Mouse (Mus musculus) thymus, postnatal 14 days (tissue): ENCODE measurements around the gene Tmem43.
"Not testable (repeated sequence)": the region's sequence is repeated elsewhere in the genome, so short reads cannot be mapped to it uniquely, and the experiment has no call there.

Source experiments
- DNase-seq: peaks from one replicate; pipeline ENCODE4 v3.0.0; 2021

Tmem43 gene

DNA sequence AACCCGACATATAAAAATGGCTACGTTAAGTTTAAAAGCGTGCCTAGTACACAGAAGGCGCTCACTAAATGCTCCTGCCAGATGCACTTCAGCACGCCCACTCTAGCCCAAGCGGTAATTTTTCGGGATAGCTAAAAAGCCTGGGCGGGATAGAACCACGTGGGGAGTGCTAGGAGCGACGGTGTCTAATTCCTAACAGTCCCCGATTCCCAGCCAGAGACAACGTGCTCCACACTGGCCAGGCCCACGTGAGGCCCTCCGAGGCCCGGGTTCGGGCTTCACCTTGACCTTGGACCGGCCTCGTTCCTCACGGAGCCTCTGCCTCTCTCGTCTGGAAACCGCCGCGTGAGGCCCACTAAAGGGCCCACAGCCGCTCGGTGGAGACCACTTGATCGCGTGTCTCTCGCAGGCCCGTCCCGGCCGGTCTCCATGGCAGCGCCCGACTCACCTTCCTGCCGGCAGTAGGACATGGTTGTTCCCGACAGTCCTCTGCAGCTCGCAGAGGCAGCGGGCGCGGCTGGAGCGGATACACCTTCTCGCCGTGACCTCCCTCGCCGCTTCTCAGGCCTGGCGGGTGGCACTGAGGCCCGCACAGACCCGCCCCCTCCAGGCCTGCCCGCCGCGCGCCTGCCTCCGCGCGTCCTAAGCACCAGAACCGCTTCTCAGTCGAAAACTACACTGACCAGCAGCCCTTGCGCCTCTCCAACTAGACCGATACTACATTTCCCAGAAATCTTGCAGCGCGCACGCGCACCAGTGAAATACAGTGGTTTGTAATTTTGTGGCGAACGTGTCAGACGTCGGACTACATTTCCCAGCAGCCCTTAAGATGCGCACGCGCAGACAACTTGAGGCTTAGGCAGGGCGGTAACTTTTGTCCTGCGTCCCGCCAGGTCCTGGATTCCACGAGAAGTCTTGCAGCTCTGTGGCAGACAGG, at the start of gene Tmem43, which contains the start of gene Chchd4:
Gene Tmem43, plus strand, starts transcription at position 836 of the 937 bp plus-strand sequence.
Gene Chchd4, minus strand, starts transcription at position 679 of the 937 bp plus-strand sequence.
- DNase-seq, result peak; percentile 98

DNA sequence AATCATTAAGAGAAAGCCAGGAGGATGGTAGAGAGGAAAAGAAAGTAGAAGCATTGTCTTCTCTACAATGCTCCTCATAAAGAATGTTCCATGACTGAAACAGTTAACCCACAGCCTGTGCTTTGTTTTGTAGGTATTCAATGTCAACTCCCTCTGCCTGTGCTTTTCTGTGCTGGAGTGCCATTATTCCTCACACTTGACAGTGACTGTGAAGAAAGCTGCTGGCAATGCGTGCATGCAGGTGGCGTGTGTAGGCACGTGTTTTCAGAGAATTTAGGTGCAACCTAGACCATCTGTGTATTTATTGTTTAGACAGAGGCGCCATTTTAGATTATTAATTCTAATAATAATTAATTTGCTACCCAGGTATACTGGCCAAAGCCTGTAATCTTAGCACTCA, 49.4 kb upstream of the Tmem43 start:
- no peak for DNase-seq

DNA sequence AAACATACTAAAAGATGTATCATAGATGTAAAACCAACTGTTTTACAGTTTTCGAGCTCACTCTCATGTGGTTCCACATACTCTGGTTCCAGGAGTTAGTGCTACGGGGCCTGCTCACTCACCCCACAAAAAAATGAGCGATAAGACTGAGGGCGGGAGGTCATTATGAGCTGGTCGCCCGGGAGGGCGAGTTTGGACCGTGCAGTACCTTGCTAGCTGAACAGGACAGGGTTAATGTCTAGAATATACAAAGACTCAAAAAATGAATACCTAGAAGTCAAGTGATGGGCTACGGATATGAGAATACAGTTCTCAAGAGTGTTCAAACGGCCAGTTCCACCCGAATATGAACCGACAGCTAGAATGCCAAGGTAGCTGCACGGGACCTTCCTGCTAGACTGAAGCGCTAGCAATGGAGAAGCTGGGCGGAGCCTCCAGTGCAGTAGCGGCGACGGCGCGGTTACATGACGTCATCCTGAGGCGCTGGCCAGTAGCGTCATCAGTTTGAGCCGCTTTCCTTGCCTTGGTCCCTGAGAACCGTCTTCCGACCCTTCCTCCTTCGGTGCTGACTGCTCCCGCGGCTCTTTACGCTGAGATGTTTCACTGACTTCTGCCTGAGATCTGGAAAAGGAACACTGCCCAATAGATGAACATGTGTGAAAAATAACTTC, 32.9 kb upstream of the Tmem43 start:
- DNase-seq, result peak; percentile 93

DNA sequence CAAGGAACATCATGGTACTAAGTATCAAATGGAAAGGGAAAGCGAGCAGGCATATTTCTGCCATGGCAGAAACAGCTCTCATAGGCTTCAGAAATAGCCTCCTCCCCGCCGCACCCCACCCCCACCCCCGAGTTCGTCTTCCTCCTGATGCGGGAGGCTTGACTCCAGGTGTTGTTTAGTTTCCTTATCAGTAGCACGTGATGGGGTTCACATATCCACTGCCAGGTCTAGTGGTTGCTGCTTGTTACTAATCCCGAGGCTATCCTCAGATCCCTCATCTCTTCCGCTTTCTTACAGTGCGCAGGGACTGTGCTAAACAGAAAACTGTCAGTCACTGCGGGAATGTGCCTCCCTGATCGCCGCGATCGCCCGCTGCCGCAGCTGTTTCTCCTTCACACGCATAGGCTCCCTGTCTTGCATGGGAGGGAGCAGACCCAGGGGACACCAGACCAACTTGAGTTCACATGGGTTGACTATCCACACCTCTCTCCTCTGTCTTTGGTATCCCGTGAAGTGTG, 32.3 kb upstream of the Tmem43 start:
- peak; percentile 9 for DNase-seq

DNA sequence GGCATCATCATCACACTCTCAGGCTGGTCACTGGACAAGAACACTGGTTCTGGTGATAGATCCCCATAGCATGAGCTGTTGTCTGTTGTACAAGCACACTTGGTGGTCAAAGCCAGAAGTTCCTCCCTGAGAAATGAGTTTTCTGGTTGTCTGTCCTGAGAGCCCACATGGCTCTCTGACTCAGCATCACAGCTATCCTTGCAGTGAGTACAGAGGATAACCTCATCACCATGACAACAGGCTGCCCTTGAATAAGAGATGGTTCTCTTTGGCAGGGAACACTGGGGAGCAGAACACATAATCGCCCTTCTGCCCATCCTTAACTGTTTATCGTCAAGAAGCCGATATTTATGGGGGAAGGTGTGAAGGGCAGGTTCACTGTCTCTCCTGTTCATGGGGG, 28.2 kb upstream of the Tmem43 start:
- no peak for DNase-seq

DNA sequence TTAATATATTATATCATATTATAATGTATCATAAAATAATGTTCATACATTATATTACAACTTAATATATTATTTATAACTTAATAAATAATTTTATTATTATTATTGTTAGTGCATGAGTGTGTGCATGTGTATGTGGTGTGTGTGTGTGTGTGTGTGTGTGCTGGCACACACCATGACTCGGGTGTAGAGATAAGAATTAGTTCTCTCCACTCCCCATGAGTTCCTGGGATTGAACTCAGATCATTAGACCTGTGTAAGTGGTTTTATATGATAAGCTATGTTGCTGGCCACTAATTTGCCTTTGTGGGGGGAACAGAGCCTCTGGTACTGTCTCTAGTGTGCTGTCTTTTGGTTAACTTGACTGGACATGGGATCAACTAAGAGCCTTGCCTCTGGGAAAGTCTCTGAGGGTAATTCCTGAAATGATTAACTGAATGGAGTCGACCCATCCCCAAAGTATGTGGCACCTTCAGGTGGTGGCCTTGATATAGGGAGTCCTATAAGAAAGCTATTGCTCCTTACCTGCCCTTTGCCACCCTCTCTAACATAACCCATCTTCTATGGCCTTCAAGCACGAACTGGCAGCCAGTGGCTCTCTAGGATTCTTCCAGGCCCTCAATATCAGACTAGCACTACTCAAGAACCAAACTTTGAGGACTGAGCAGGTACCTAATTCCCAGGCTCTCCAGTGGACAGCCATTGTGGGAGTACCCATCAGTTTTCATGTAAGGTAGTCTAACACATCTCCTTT, 23.9 kb upstream of the Tmem43 start:
- DNase-seq, result no peak

DNA sequence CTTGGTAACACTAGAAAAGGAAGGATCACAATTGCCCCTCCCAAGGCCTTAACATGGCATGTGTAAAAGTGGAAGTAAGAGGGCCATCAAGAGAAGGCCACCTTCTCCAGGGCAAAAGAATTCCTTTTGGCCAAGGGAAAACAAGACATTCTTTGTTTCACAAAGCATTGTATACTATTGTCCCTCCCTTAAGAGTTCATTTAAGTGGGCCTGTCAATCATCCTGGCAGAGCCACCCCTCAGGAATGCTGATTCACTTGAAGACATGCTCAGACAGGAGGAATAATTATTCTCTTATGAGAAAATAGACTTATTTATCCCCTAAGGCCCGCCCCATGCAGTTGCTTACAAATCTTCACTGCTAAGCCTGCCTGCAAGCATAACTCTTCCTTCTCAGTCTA, 21.4 kb upstream of the Tmem43 start:
- no peak for DNase-seq

DNA sequence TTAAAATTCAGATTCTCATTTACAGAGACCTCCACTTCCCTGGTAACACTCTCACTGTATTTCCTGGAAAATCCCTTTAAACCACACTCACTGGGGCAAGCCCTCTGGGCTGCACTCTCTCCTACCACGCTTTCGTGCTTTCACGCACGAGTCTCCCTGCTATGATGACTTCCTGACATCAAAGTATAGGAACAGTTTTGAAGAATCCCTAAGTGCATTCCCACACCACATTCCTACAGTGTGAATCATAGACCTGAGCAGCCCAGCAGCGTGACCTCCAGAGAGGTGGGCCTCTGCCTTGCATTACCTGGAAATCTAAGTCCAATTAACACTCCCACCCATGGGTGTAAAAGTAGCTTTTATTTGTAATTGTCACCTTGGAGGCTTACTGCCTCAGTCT, 19.0 kb upstream of the Tmem43 start:
- no peak for DNase-seq

DNA sequence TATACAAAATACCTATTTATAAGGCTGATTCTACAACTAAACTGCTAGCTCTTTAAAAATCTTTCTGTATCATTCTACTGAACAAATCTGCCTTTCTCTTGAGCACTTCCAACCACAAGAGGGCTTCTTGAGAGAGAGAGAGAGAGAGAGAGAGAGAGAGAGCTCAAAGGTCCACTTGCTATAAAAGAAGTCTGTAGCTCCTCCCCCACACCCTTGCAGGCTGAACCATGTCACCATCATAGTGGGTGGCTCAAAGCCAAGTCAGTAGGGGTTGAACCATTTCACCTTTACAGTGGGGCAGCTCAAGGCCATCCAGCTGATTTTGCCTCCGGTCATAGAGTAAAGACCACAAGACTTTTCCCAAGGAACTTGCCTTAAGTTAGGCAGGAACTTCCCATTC, 14.0 kb upstream of the Tmem43 start:
- no peak for DNase-seq

DNA sequence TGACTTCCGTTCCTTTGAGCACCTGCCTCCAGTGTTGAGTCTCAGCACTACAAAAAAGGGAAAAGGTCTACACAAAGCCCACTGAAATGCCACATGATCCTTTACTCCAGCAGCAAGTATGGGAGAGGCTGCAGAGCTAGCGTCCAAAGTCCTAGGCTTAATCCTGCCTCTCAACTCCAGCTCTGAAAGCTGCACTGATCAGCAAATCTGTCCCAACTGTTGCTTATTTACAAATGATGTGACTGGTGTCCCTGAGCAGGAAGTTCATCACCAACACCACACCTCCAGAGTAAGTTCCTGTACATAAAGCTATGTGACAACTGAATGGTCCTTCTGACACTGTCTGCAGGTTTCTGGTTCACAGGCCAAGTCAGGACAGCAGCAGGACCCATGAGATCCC, 7.7 kb upstream of the Tmem43 start:
- DNase-seq, result no peak

DNA sequence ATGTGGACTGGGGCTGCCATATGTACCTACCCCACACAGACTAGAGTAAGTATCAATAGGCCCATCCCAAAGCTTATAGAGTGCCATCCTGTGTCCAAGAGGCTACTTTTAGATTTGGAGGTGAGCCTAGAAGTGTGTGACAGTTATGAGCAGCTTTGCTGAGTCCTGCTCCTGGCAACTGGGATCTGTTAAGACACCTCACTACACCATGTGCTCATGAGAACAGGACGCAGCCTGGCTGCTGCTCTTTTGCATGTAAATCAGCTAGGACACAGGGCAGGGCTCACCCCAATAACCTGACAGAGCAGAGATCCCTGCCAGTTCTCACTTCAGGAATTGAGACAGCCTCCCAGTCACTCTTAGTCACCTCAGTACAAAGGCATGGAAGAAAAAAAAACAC, 6.4 kb upstream of the Tmem43 start:
- DNase-seq, result no peak

DNA sequence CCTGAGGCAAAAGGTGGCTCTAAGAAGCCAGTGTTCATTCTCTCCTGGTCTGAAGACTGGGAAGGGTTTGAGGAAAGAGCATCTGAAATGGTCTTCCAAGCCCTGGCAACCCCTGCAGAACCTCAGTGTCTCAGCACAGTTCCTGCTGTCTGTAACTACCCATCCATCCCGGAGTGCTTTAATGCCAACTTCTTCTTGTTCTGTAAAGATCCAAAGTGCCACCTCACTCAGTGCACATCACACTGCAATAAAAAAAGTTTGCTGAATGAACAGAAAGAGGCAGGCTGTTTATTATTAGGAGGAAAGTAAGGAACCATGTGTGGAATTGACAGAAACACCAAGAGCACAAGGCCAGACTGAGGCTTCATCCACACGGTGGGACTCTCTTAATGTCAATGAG, 2.8 kb upstream of the Tmem43 start:
- DNase-seq, result no peak

DNA sequence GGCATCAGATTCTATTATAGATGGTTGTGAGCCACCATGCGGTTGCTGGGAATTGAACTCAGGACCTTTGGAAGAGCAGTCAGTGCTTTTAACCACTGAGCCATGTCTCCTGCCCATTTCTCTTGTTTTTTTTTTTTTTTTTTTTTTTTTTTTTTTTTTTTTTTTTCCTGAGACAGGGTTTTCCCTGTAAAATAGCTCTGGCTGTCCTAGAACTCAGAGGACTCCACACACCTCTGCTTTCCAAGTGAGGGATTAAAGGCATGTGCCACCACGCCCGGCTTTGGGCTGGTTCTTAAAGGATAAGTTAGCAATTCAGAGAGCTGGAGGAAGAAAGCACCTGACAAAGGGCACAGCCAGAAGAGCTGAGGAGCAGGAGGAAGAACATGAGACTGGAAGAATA, 2.1 kb upstream of the Tmem43 start:
- DNase-seq, result not testable (repeated sequence)

DNA sequence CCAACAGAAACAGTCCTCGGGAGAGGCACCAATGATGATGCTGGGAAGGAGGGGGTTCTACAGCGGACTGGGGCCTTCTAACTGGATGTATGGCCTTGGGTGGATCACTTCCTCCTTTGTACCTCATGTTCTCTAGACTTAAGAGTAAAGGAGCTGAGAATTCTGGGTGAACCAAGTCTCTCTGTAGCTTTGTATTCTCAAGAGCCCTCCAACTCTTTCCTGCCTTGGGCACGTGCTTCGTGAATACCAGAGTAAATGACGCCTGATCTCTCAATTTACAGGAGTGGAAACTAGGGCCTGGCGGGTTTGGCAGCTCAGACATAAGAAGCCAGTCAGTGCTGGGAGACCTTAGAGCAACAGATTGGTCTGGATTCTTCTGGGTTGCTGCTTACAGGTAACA, 1.2 kb upstream of the Tmem43 start:
- DNase-seq, result peak; percentile 12

DNA sequence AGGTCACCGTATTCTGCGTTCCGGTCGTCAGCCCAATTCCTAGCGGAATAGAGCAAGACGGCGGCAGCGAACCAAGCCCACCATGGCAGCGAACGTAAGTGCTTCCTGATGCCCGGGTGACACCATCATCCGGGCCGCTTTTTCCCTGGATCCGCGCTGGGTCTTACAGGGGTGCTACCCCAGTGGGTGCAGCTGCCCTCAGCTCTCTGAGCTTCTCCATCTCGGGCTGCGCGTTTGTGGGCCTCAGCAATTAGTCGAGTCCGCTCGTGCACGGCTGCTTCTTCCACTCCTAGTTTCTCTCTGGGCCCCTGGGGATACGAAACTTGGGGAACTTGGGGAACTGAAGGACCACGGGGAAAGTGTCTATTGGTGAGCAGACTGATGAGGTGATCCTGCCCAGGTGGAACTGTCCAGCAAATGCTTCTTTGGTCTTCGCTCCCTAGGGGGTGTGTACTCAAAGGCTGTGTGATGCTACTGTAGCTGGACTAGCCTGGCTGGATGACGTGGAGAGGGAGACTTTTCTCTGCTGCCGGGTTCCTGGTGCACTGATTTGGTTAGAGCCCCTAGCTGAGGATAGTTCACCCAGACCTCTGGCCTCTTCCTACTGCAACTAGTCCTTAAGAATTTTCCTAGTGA, 420 bp downstream of the Tmem43 start:
- no peak for DNase-seq

DNA sequence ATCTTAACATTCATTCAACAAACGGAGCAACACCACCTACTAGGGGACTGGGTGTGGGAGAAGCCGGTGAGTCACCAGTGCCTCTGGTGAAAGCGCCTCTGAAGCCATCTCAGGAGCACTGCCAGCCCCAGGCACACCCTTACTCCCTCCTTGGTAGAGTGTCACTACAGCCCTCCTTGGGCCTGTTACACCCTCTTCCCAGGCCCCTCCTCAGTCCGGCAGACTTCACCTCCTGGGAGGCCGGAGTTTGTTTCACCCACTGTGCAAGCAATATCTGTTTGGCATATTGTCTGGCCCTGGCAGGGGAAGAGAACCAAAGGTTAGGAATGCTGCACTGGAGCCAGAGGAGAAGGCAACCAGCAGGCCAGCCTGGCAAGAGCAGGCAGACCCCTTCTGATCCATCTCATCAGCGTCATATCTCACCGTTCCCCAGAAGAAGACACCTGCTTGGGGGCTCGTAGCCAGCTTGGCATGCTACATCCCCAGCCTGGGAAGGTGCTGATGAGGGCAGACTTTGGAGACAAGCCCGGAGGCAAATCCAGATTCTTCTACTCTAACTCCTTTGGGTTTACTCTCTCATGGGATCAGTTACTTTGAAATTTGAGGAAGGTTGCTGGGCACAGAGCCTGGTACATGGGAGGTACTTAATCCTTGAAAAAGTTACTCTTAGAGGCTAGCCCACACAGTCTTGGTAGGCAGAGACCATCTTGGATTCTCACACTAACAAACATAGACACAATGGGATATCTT, 1.1 kb downstream of the Tmem43 start:
- DNase-seq, result peak; percentile 21

DNA sequence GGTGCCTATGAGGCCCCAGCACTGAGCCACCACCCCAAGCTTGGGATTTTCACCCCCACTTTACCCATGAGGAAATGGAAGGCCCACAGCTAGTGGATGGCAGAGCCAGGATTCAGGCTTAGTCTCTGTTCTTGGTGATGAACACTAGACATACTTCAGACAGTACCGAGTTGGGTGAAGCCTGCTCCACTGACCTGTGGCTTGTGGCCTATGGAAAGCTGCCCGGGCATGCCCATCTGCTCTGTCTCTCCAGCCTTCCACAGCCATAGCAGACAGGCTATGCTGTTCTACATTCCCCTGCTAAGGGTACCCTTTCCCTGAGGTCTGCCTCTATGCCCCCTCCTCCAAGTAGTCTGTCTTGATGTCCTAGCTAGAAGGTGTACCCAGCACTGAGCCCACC, 3.0 kb downstream of the Tmem43 start:
- no peak for DNase-seq

DNA sequence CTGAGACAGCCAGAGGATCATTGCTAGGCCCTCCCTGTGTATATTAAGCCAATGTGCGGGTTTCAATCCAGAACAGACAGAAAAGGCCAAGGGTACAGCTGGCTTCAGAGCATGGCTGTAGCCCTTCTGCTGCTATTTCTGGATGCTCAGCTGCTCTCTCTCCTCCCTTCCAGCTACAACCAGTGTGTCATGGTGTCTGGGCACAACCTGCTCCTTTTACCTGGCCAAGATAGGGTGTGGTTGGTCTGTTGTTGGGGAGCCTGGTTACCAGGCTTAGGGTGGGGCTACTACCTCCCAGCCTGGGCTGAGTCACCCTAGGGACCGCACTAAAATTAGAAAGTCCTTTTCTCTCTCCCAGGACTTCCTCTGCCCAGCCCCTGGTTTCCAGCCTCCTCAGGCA, 9.9 kb downstream of the Tmem43 start:
- no peak for DNase-seq

DNA sequence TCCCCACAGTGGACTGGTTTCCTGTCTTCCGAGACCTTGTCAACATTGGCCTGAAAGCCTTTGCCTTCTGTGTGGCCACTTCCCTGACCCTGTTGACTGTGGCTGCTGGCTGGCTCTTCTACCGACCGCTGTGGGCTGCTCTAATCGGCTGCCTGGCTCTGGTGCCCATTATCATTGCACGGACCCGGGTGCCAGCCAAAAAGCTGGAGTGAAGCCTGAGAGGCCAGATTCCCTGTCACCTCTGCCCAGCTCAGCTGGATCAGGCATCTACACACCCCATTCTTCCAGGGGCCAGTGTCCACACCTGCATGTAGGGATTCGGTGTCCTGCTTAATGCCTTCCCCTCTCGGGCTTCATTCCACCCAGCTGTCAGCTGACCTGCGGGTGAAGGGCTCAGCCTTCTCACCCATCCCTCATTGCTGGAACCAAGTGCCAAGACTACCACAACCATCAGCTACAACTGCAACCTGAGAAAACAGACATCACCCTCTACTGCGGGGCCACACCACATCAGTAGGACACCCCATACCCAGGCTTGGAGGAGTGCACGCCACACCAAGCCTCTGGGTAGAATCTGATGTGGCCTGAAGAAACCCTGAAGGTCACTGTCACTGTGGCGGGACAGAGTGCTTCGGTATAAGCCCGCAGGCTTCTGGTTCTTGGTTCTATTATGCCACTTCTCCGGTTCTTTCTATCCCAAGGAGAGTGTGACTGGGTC, 13.4 kb downstream of the Tmem43 start:
- DNase-seq, result no peak

DNA sequence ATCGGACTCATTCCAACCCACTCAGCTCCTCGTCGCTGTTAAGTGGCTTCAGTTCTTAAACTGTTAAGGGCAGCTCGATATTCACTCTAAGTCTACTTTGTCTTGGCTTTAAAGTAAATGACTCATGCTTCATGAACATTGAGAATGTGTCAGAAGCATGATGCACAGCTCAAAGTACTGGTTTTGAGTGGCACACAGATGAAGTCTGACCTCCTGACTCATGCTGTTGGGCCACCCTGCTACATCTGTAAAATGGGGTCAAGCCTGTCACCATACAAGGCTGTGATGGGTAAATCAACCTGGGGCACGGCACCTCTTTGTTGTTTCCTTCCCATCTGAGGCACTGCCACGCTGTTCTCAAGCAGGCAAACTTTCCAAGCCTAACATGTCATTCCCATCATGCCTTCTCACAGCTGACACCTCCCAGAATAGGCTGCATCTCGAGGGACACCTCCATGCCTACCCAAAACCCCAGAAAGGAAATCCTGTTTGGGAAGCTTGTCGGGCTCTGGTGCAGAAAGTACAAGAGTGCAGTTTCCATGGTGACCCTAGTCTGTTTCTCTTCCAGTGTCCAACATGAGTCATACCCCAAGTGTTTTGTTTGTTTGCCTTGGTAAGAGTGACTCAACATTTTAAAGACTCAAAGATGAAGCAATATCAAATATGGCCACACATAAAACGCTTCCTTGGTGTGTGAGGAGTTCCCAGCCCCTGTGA, 15.2 kb downstream of the Tmem43 start:
- DNase-seq, result no peak

DNA sequence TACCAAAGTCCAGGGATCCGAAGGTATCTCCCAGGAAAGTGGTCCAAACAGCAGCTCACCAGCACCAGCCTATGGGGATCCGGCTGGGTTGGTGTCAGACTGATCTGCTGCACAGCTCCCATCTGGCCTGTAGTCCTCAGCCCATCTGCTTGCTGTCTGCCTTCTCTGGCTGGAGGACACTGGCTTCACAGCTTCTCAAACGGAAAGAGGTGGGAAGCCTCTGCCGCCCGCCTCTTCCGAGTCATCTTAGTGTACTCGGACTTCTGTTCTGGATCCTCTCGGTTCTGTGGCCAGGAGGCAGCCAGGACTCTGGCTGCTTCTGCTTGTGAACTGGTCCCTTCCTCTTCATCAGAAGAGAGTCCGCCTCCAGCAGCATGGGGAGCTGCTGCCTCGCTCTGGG, 16.4 kb downstream of the Tmem43 start:
- no peak for DNase-seq
